Mouse (Mus musculus): ENCODE measurements around the gene Ric1. TPM values are rescaled to one million over a fixed set of nuclear protein-coding genes. Genes with fewer than 3 reads are reported as not detected.

Gene Ric1
- total RNA-seq (2021): 10 to 100 TPM; 32.8 to 36.3 TPM

GRCm38 (mm10) chr19:29521637-29522435, at the start of gene Ric1:
TSS of gene Ric1 (plus strand) at chr19:29522282.
- intact Hi-C loops (cut with DNase I): loop anchor here (2.0 to 10.0 kb wide), 3 partner anchors 41 to 293 kb away; partner anchors contain the start of genes Jak2 and Ranbp6
- peak; percentile 91 to 93 for DNase-seq

- intact Hi-C loops (cut with DNase I): no loop called here
- no peak for DNase-seq
Observed at GRCm38 (mm10) chr19:29472424-29472823, 49.7 kb upstream of the Ric1 start.

GRCm38 (mm10) chr19:29472946-29473345, 49.1 kb upstream of the Ric1 start:
- DNase-seq: no peak
- intact Hi-C loops (cut with DNase I): no loop called here

GRCm38 (mm10) chr19:29474803-29475202, 47.3 kb upstream of the Ric1 start:
- intact Hi-C loops (cut with DNase I): no loop called here

DNA sequence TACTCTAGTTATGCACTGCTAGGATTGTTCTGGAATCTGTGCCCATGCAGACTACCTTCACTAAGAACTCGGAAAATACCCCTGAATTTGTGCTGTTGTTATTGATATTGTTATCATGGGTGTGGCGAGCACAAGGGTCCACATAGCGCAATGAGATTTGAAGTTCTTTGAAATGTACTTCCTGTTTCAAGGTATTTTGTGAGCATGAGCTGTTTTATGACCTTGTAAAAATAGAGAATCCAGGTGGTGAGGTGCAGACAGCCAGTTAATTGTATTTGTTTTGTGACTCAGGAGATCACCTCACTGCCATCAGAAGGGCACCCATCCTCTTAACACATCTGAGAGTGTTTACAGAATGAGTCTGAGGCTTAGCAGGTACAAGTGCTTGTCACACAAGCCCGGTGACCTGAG, 46.9 kb upstream of the Ric1 start:
- no peak for DNase-seq
- intact Hi-C loops (cut with DNase I): no loop called here

More at GRCm38 (mm10) chr19:29474803-29475202, 47.3 kb upstream of the Ric1 start:
- DNase-seq: no peak

DNA sequence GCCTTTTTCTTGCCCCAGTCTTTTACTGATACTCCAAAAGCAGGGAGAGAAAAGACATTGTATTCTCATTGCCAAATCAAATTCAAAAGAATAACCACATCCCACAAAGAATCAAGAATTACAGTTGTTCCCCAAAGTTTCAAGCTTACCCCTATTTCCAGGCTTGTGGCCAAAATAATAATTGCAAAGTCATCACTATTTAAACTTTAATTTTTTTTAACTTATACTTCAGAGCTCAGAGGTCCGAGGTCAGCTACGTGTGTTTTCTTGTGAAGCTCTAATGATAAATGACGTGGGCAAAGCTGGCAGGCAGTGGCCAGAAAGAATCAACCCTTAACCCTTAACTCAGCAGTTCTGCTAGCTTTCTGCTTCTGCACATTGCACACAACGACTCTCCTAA, 43.5 kb upstream of the Ric1 start:
- DNase-seq: no peak
- intact Hi-C loops (cut with DNase I): no loop called here

DNA sequence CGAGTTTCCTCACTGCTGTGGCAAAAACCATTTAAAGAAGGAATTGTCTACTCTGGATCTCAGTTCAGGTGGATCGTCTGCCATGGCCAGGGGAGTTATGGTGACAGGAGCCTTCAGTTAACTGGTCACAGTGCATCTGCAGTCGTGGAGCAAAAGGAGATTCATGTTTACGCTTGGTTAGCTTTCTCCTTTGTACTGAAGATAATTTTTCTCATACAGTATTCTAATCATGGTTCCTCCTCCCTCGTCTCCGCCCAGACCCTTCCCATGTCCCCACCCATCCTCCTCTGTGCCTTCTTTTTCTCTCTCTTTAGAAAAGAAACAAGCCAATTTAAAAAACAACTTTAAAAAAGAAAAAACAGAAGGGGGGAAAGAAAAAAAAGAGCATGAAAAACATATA, 40.5 kb upstream of the Ric1 start:
- no peak for DNase-seq
- intact Hi-C loops (cut with DNase I): no loop called here

GRCm38 (mm10) chr19:29482148-29482547, 39.9 kb upstream of the Ric1 start:
- no peak for DNase-seq
- intact Hi-C loops (cut with DNase I): no loop called here

- intact Hi-C loops (cut with DNase I): no loop called here
Observed at GRCm38 (mm10) chr19:29482637-29483036, 39.4 kb upstream of the Ric1 start.

DNA sequence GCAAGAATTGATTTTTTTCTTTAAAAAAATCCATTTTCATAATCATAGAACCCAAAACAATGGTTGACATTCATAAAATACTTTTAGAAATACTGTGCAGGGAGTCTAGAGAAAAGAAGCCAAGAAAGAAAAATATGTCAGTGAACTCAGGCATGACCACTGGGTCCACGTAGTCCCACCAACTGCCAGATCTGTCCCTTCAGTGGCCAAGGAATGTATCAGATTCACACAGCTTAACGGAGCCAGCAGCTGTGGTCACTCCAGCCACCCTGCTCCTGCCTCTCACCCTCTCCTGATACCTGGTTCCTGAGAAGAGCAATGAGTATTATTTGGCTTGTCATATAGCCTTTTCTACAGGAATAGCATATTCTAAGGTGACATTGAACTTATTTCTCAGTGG, 38.7 kb upstream of the Ric1 start:
- DNase-seq: no peak
- intact Hi-C loops (cut with DNase I): no loop called here

More at GRCm38 (mm10) chr19:29482637-29483036, 39.4 kb upstream of the Ric1 start:
- no peak for DNase-seq

GRCm38 (mm10) chr19:29484537-29484936, 37.5 kb upstream of the Ric1 start:
- intact Hi-C loops (cut with DNase I): no loop called here
- peak in 1 of 2 experiments; percentile 22 for DNase-seq

DNA sequence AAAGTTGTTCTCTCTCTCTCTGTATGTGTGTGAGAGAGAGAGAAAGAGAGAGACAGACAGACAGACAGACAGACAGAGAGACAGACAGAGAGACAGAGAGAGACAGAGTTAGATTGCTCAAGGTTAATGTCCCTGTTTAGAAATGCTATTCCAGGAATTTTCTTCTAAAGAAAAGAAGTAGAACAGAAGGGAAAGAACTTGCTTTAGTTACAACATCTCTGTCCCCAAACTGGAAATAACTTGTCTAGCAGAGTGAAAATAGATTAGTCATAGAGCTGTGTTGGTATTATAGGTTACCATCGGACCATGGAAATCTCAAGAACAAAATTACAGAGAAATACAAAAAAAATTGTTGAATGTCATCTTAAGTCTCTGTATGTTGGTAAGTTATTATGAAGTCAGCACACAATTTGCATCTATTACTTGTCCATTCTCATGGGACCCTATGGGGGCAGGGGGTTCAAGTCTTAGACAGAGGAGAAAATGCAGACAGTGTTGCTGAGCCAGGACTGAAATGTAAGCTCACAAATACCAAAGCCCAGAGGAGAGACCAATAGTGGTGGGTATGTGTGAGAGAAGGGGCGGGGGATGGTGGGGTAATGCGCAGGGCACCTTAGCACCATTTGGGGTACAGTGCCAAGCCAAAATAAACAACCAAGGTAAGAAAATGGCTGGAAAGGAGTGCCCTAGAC, 36.7 kb upstream of the Ric1 start:
- intact Hi-C loops (cut with DNase I): no loop called here
- no peak for DNase-seq

DNA sequence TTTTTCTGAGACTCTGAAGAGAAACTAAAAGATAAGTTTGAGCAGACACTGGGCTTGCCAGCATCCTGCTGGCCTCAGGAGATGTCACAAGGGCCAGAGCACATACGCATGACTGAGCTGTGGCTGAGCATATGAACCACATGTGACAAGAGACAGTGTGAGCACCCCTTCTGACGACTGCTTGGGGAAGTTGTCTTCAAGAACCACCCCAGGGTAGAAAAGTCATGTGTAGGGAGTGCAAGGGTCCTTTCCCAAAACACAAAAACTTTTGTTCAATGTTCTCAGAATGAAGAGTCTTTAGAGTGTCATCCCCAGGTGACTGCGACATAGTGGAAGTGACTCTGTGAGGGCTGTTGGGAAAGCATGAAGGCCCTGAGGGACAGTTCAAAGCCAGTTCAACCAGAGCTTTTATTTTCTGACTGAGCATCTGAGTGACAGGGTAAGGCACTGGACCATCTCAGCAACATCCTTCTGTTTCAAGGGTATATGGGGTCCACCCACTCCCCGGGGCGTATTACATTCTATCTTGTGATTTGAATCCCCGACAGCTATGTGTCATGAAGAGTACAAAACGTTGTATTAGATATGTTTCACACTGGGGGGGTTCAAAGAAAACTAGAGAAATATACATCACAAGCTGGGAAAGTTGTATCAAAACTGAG, 35.4 kb upstream of the Ric1 start:
- intact Hi-C loops (cut with DNase I): no loop called here
- DNase-seq: no peak

- intact Hi-C loops (cut with DNase I): no loop called here
- no peak for DNase-seq
Observed at GRCm38 (mm10) chr19:29487326-29488072, 34.6 kb upstream of the Ric1 start.

DNA sequence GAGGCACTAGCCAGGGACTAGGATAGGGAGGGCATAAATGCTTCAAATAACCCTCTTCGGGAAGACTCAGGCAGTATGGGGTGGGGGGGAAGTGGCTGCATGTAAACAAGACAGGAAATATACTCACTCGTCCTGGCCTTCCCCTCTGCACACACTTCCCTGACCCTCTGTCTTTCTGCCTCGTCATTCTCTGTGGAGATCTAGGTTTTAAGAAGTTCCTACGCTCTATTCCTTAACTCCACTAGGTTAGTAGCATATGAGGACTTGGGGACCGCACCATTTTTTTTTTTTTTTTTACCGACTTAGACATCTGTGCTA, 34.0 kb upstream of the Ric1 start:
- intact Hi-C loops (cut with DNase I): no loop called here
- no peak for DNase-seq

DNA sequence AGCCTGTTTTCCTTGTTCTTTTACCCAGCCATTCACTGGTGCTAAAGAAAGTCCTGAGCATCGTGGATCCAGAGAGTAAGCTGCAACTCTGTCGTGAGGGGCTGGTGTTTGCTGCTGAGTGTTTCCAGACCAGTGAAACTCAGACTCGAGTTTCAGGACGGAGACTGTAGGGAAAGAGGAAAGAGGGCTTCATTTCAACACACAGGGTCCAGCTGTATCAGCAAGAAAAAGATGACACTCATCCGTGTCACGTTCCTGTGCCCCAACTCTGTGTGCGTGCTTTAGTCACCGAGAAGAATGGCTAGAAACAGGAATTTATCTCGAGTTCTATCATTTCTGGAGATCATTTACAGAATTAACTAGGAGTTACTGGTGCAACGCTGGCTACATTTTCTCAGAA, 33.7 kb upstream of the Ric1 start:
- intact Hi-C loops (cut with DNase I): no loop called here
- no peak for DNase-seq

DNA sequence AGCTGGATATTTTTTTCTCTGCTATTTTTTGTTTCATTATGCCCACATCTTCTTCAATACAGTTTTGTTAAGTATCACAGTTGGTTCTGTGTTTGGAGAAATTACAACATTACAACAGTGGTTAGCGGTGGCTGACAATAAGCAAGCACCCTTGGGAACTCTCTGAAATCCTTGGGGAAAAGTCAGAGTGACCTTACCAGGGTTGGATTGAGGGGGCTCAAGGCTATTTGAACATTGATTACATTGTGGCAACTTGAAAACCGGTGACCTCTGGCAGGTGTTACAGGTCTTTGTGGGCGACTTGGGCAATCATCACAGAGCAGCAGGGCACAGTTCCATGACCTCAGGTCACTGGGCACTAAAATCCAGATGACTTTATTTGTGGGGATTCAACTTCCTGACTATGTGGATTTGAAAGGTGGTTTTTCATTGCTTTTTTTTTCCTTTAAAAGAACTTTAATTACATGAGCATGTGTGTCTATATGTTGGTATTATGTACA, 32.2 kb upstream of the Ric1 start:
- no peak for DNase-seq
- intact Hi-C loops (cut with DNase I): no loop called here

DNA sequence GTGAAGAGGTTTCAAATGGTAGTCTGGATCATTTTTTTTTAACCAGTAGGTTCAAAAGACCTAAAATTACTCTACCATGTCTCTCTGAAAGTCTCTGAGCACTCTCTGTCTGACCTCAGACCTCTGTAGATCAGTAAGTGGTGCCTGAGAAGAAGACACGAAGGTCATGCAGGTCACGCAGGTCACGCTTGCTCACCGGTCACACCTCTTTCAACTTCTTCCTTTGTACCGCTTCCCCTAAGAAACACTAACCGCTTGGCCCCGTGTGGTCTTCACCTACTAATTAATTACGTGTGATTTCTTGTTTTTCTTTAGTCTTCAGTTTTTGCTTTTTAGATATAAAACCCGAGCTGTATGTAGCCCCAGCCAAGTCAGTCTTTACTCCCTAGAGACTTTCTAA, 30.6 kb upstream of the Ric1 start:
- intact Hi-C loops (cut with DNase I): no loop called here
- DNase-seq: no peak

GRCm38 (mm10) chr19:29494454-29494853, 27.6 kb upstream of the Ric1 start:
- no peak for DNase-seq
- intact Hi-C loops (cut with DNase I): no loop called here

DNA sequence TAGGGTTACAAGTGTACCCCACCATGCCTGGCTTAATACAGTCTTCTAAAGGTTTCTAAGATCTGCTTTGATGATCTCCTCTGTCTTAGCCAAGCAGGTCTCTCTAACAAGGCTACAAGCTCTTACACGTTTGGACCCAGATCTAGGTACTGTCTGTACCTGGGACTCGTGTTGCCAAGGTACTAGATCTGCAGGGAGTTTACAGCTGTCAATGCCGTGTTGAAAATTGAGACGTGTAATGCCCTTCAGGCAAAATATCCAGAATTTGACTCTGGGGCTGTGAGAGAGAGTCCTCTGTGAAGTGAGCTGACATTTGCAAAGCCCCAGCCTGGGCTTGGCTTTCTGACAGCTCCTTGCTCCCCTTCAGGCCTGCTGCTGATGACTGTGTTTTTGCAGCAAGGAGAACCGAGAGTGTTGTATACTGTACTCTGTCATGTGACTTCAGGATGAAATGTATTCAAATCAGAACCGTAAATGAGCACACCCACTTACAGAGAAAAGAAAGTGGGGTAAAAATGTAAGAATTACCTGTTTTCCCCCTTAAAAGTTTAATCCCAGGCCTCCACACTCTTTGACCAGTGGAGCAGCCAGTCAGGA, 26.0 kb upstream of the Ric1 start:
- intact Hi-C loops (cut with DNase I): no loop called here
- DNase-seq: no peak
